Mouse (Mus musculus) embryonic fibroblast, embryonic 13.5 days (primary cell): ENCODE measurements around the gene Sptlc3.

ENCODE experiments used
- CTCF ChIP-seq: IDR thresholded peaks from 2 replicates; pipeline ENCODE4 v1.5.1; 2011; ENCODE audit warnings: mild to moderate bottlenecking, control low read depth, low read length, moderate library complexity, borderline replicate concordance; ENCODE audit not compliant: insufficient read depth
- POLR2A ChIP-seq: IDR thresholded peaks from 2 replicates; pipeline ENCODE4 v1.6.1; 2011; ENCODE audit warnings: low read depth, mild to moderate bottlenecking, control low read depth, low read length, moderate library complexity

- TF ChIP-seq CTCF (no peak), POLR2A (no peak)
Observed at GRCm38 (mm10) chr2:139488708-139489107, 5.0 kb upstream of the Sptlc3 start.
